In genomic region chr14:118610786-118611185, GRCm38 (mm10) we compare ENCODE assay signal across 20 mouse cellular contexts.
"Had no signal": no experiment of that assay in that cellular context is flagged by ENCODE, and none has a peak within 500 bp of the region (broad histone marks: within the 10 kb centered on the region; RNA-seq: fewer than 3 reads in every experiment).

No protein-coding gene starts in this region.

- H3K36me3 ChIP-seq: midbrain, embryonic 12.5 days; neural tube, embryonic 13.5 days; neural tube, embryonic 15.5 days had no signal

- H3K4me3 ChIP-seq: midbrain, embryonic 10.5 days; midbrain, embryonic 12.5 days; myocyte; neural tube, embryonic 13.5 days; neural tube, embryonic 15.5 days had no signal

- H3K4me1 ChIP-seq: midbrain, embryonic 10.5 days; neural tube, embryonic 15.5 days had no signal

- DNase-seq: lung, adult 18-20 months; lung, embryonic 14.5 days; lung, postnatal 10 days; lung, postnatal 36 days; midbrain, embryonic 14.5 days; retina, postnatal 1 day; right cerebral cortex, adult 18-20 months; right cerebral cortex, postnatal 25 days; right cerebral cortex, postnatal 4 days; spleen, adult 18-20 months; thymus, adult 18-20 months; thymus, postnatal 14 days; thymus, postnatal 36 days had no signal

- H3K9ac ChIP-seq: lung, embryonic 14.5 days; midbrain, embryonic 12.5 days; neural tube, embryonic 13.5 days; neural tube, embryonic 15.5 days had no signal

- H3K9me3 ChIP-seq: midbrain, embryonic 10.5 days; midbrain, embryonic 12.5 days; neural tube, embryonic 13.5 days; neural tube, embryonic 15.5 days had no signal

- H3K27ac ChIP-seq: macrophage; midbrain, embryonic 10.5 days; midbrain, embryonic 12.5 days; neural tube, embryonic 13.5 days; neural tube, embryonic 15.5 days had no signal

- H3K4me2 ChIP-seq: midbrain, embryonic 12.5 days; neural tube, embryonic 13.5 days; neural tube, embryonic 15.5 days had no signal

- ATAC-seq: midbrain, embryonic 16.5 days had no signal

- H3K27me3 ChIP-seq: neural tube, embryonic 13.5 days; neural tube, embryonic 15.5 days had no signal
